Mouse (Mus musculus) thymus, adult 2 months (tissue): ENCODE measurements around the gene Vgll4. TPM values are rescaled to one million over a fixed set of nuclear protein-coding genes. Genes with fewer than 3 reads are reported as not detected.
A peak's percentile ranks its signal among the peaks of the same experiment; 100 is the strongest.

ENCODE experiments used
- DNase-seq: peaks from one replicate; pipeline ENCODE4 v3.0.0; 2021
- H3K27ac ChIP-seq: fragments of 200-500 bp; 2 replicates; pipeline ENCODE4 v1.5.1; 2012; ENCODE audit warnings: low read length, control low read depth; ENCODE audit not compliant: control insufficient read depth, insufficient read depth
- H3K27me3 ChIP-seq: fragments of 200-500 bp; 2 replicates; pipeline ENCODE4 v1.6.1; 2012; ENCODE audit warnings: mild to moderate bottlenecking, low read length, moderate library complexity, mixed read lengths; ENCODE audit not compliant: control insufficient read depth, insufficient read depth
- H3K36me3 ChIP-seq: fragments of 200-500 bp; 2 replicates; pipeline ENCODE4 v1.6.1; 2012; ENCODE audit warnings: mild to moderate bottlenecking, low read length, moderate library complexity; ENCODE audit not compliant: control insufficient read depth, insufficient read depth
- H3K4me1 ChIP-seq: fragments of 200-500 bp; replicated peaks from 2 replicates; pipeline ENCODE4 v1.6.1; 2012; ENCODE audit warnings: low read length; ENCODE audit not compliant: control insufficient read depth, insufficient read depth
- H3K4me3 ChIP-seq: fragments of 200-500 bp; 2 replicates; pipeline ENCODE4 v1.5.1; 2012; ENCODE audit warnings: mild to moderate bottlenecking, low read length, control low read depth, moderate library complexity; ENCODE audit not compliant: control insufficient read depth, insufficient read depth
- CTCF ChIP-seq: fragments of 200-500 bp; IDR thresholded peaks from 2 replicates; pipeline ENCODE4 v1.5.1; 2012; ENCODE audit warnings: mild to moderate bottlenecking, control low read depth, low read length, moderate library complexity, borderline replicate concordance; ENCODE audit not compliant: control insufficient read depth, poor library complexity, insufficient read depth; ENCODE audit errors: extremely low read depth
- POLR2A ChIP-seq: fragments of 200-500 bp; IDR thresholded peaks from 2 replicates; pipeline ENCODE4 v1.6.1; 2012; ENCODE audit warnings: mild to moderate bottlenecking, low read length, control low read depth, moderate library complexity; ENCODE audit not compliant: control insufficient read depth, poor library complexity, insufficient read depth; ENCODE audit errors: extremely low read depth
- WGBS: fragments of 180-500 bp; shearing (Covaris S2); methylation state at CpG from one replicate; pipeline ENCODE4 v1.1.7; 2018; 5-methylcytosine and 5-hydroxymethylcytosine counted together
- polyA plus RNA-seq: library from polyadenylated mRNA; depleted of rRNA; stranded (reverse); fragments of >200 nt; gene quantifications from 2 replicates; pipeline ENCODE4 v1.2.3, GENCODE M21; 2012

Gene Vgll4
- polyA plus RNA-seq, 1 experiment: 107 TPM

- Histone ChIP-seq H3K27ac (peak overlapping the region; percentile 93), H3K4me1 (peaks cover 24% of the 10 kb centered on the region), H3K27me3 (no peaks in the 10 kb centered on the region), H3K36me3 (no peaks in the 10 kb centered on the region), H3K4me3 (peak overlapping the region; percentile 40)
- TF ChIP-seq CTCF (peak; percentile 65; the same call in 1 of the 2 replicates), POLR2A (peak; percentile 95)
- peak; percentile 89 for DNase-seq
- WGBS: 3% methylated on average over 15 of the region's 15 CpGs
Measured at GRCm38 (mm10) chr6:114921632-114922354, 48.0 kb downstream of the Vgll4 start.

DNA sequence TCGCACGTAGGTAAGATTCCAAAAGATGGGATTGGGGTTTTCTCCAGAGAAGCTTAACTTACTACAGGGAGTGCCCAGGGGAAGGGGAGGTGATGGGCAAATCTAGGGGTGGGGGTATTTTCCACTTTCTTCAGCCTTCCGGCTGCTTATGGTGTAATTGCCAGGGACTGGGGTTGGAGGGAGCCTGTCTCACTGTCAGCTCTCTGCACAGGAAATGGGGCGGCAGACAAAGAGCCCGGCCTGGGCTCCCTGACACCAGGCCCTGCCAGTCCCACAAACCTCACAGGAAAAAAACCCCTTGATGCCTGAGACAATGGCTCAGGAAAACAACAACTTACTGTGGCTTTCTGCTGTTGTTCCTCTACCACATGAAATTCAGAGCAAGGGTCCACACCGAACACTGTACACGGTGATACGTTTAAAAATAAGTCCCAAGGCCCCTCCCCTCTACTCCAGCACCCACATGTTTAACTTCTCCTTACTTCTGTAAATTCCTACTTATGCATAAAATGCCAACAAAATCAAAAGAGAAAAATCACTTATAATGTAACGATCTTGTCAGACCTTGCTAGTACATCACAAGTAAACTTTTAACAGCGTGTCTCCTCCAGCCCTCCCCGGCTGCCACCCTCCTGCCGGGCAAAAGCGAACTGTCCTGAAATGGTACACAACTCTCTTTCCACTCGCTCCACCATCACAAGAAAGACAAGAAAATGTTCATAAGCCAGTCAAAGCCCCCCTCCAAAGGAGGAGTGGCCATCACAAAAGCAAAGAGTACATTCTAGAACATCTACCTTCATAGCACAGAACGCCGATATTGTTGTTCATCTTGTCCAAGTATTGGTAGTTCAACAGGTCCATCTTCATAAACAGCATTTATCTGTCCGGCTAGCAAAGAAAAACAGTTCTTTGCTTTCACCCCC, 49.0 kb downstream of the Vgll4 start:
- H3K36me3 ChIP-seq: no peaks in the 10 kb centered on the region
- WGBS: 1% methylated on average over 17 of the region's 17 CpGs
- DNase-seq: peak; percentile 78

DNA sequence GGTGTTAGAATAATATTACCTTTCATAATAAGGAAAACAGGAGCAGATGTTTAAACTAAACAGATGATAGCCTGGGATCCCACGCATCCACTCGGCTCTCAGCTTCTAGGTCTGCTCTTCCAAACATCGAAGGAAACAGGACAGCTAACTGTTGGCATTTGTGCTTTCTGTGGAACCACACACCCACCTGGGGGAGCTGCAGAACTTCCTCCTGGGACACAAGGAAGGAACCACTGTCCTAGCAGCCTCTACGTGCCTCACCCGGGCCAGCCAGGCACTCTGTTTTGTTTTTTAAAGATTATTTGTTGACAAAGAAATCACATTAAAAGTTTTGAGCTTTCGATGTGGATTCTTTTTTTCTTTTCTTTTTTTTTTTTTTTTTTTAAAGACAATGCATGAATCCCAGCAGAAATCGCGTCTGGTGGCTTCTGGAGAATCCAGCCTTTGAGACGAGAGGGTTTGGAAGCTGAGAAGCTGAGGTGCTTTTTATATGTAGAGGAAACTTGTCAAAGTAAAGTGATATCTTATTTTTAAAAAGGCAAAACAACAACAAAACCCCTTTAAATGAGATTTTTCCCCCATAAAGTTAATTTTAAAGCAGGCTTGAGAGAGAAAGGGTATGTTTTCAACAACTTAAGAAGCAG, 50.0 kb downstream of the Vgll4 start:
- TF ChIP-seq POLR2A (no peak), CTCF (no peak)
- peak; percentile 46 for DNase-seq
- H3K4me3 ChIP-seq: peak overlapping the region; percentile 74
- peak overlapping the region; percentile 93 for H3K27ac ChIP-seq
- H3K27me3 ChIP-seq: no peaks in the 10 kb centered on the region
- no peaks in the 10 kb centered on the region for H3K36me3 ChIP-seq
- peaks cover 38% of the 10 kb centered on the region for H3K4me1 ChIP-seq
- 2% methylated on average over 9 of the region's 9 CpGs for WGBS

More for the DNA sequence above, 49.0 kb downstream of the Vgll4 start:
- peak overlapping the region; percentile 93 for H3K27ac ChIP-seq
- H3K4me3 ChIP-seq: peak overlapping the region; percentile 74
- H3K27me3 ChIP-seq: no peaks in the 10 kb centered on the region
- TF ChIP-seq POLR2A: peak; percentile 64
- no peak for TF ChIP-seq CTCF
- H3K4me1 ChIP-seq: peaks cover 32% of the 10 kb centered on the region

DNA sequence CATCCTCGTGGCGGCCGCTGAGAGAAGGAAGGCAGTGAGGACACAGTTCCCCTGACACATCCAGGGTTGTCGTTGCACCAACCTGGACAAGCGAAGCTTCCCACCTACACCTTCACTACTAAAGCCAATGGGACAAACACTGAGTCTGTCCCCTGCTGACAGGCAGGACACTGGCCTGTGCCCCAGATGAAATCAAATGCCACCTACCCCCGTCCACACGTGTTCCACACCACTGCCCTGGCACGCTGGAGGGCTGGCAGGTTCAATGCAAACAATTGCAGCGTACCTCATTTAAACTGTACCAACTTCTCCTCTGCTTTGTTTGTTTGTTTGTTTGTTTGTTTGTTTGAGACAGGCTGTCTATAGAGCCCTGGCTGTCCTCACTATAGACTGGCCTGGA, 50.8 kb downstream of the Vgll4 start:
- peak overlapping the region; percentile 5; the same call in 1 of the 2 replicates for H3K27ac ChIP-seq
- peaks cover 44% of the 10 kb centered on the region for H3K4me1 ChIP-seq
- no peak for DNase-seq
- no peak for TF ChIP-seq POLR2A
- no peak for TF ChIP-seq CTCF
- WGBS: 35% methylated on average over 9 of the region's 9 CpGs
- no peaks in the 10 kb centered on the region for H3K27me3 ChIP-seq
- no peaks in the 10 kb centered on the region for H3K36me3 ChIP-seq
- H3K4me3 ChIP-seq: peak overlapping the region; percentile 39

- Histone ChIP-seq H3K27me3 (no peaks in the 10 kb centered on the region), H3K4me3 (no peak overlapping the region), H3K36me3 (no peaks in the 10 kb centered on the region), H3K4me1 (peaks cover 45% of the 10 kb centered on the region), H3K27ac (no peak overlapping the region; the same call in 1 of the 2 replicates)
- no peak for DNase-seq
- 40% methylated on average over 14 of the region's 14 CpGs for WGBS
- TF ChIP-seq POLR2A (no peak), CTCF (no peak)
Measured at GRCm38 (mm10) chr6:114917770-114918635, 51.8 kb downstream of the Vgll4 start.
